Mouse (Mus musculus): ENCODE measurements around the gene A4galt. TPM values are rescaled to one million over a fixed set of nuclear protein-coding genes. Genes with fewer than 3 reads are reported as not detected.

The A4galt gene
- polyA plus RNA-seq, 1 experiment from 2014 or later: 2.3 TPM

GRCm38 (mm10) chr15:83223208-83223962 is 28.2 kb downstream of the A4galt start:
- Histone ChIP-seq H3K9ac (ENCODE audit: low read length) (no peak overlapping the region), H3K4me2 (ENCODE audit: low read depth, low read length) (no peak overlapping the region), H3K36me3 (ENCODE audit: control insufficient read depth, insufficient read depth, low read length) (no peaks in the 10 kb centered on the region), H3K4me1 (replicated peaks; ENCODE audit: control insufficient read depth, insufficient read depth, low read length) (peaks cover 16% of the 10 kb centered on the region), H3K27ac (ENCODE audit: low read length) (peak overlapping the region; percentile 89), H3K4me3 (ENCODE audit: low read length) (no peak overlapping the region), H3K27me3 (ENCODE audit: control insufficient read depth, insufficient read depth, low read depth, low read length) (no peaks in the 10 kb centered on the region), H3K9me3 (ENCODE audit: control insufficient read depth, low read length) (no peaks in the 10 kb centered on the region)
- WGBS: 13% methylated on average over 11 of the region's 11 CpGs
- peak; percentile 95 for ATAC-seq (ENCODE audit: low read depth)

- no peak for ATAC-seq (ENCODE audit: low read depth)
- no peak overlapping the region for H3K27ac ChIP-seq (ENCODE audit: low read length)
- no peaks in the 10 kb centered on the region for H3K27me3 ChIP-seq (ENCODE audit: control insufficient read depth, insufficient read depth, low read depth, low read length)
- peaks cover 16% of the 10 kb centered on the region for H3K4me1 ChIP-seq (replicated peaks; ENCODE audit: control insufficient read depth, insufficient read depth, low read length)
- no peaks in the 10 kb centered on the region for H3K36me3 ChIP-seq (ENCODE audit: control insufficient read depth, insufficient read depth, low read length)
- H3K4me3 ChIP-seq (ENCODE audit: low read length): no peak overlapping the region
- no peak overlapping the region for H3K4me2 ChIP-seq (ENCODE audit: low read depth, low read length)
- WGBS: 84% methylated on average over 4 of the region's 4 CpGs
- H3K9me3 ChIP-seq (ENCODE audit: control insufficient read depth, low read length): no peaks in the 10 kb centered on the region
- no peak overlapping the region for H3K9ac ChIP-seq (ENCODE audit: low read length)
These were observed 29.9 kb downstream of the A4galt start for GRCm38 (mm10) chr15:83221721-83222120.

GRCm38 (mm10) chr15:83220368-83221013 is 31.1 kb downstream of the A4galt start:
- H3K36me3 ChIP-seq (ENCODE audit: control insufficient read depth, insufficient read depth, low read length): no peaks in the 10 kb centered on the region
- H3K4me2 ChIP-seq (ENCODE audit: low read depth, low read length): no peak overlapping the region
- no peak overlapping the region for H3K9ac ChIP-seq (ENCODE audit: low read length)
- no peak for ATAC-seq (ENCODE audit: low read depth)
- WGBS: 47% methylated on average over 9 of the region's 9 CpGs
- H3K4me3 ChIP-seq (ENCODE audit: low read length): no peak overlapping the region
- no peaks in the 10 kb centered on the region for H3K9me3 ChIP-seq (ENCODE audit: control insufficient read depth, low read length)
- no peak overlapping the region for H3K27ac ChIP-seq (ENCODE audit: low read length)
- H3K27me3 ChIP-seq (ENCODE audit: control insufficient read depth, insufficient read depth, low read depth, low read length): no peaks in the 10 kb centered on the region
- peaks cover 16% of the 10 kb centered on the region for H3K4me1 ChIP-seq (replicated peaks; ENCODE audit: control insufficient read depth, insufficient read depth, low read length)

GRCm38 (mm10) chr15:83215322-83216216 is 36.0 kb downstream of the A4galt start:
- H3K36me3 ChIP-seq (ENCODE audit: control insufficient read depth, insufficient read depth, low read length): no peaks in the 10 kb centered on the region
- WGBS: 39% methylated on average over 5 of the region's 5 CpGs
- no peak overlapping the region for H3K4me3 ChIP-seq (ENCODE audit: low read length)
- ATAC-seq (ENCODE audit: low read depth): peak; percentile 74
- H3K9me3 ChIP-seq (ENCODE audit: control insufficient read depth, low read length): no peaks in the 10 kb centered on the region
- H3K4me1 ChIP-seq (replicated peaks; ENCODE audit: control insufficient read depth, insufficient read depth, low read length): no peaks in the 10 kb centered on the region
- H3K27ac ChIP-seq (ENCODE audit: low read length): peak overlapping the region; percentile 45
- no peaks in the 10 kb centered on the region for H3K27me3 ChIP-seq (ENCODE audit: control insufficient read depth, insufficient read depth, low read depth, low read length)
- no peak overlapping the region; the same call in 1 of the 2 replicates for H3K9ac ChIP-seq (ENCODE audit: low read length)
- no peak overlapping the region for H3K4me2 ChIP-seq (ENCODE audit: low read depth, low read length)

GRCm38 (mm10) chr15:83210229-83210628 is 41.3 kb downstream of the A4galt start:
- Histone ChIP-seq H3K27ac (ENCODE audit: low read length) (no peak overlapping the region), H3K4me1 (replicated peaks; ENCODE audit: control insufficient read depth, insufficient read depth, low read length) (peaks cover 9% of the 10 kb centered on the region), H3K9me3 (ENCODE audit: control insufficient read depth, low read length) (no peaks in the 10 kb centered on the region), H3K9ac (ENCODE audit: low read length) (peak overlapping the region; percentile 53), H3K36me3 (ENCODE audit: control insufficient read depth, insufficient read depth, low read length) (no peaks in the 10 kb centered on the region), H3K27me3 (ENCODE audit: control insufficient read depth, insufficient read depth, low read depth, low read length) (no peaks in the 10 kb centered on the region), H3K4me3 (ENCODE audit: low read length) (peak overlapping the region; percentile 34), H3K4me2 (ENCODE audit: low read depth, low read length) (peak overlapping the region; percentile 61)
- WGBS: 17% methylated on average over 11 of the region's 11 CpGs
- ATAC-seq (ENCODE audit: low read depth): peak; percentile 24; the same call in 1 of the 2 replicates

- no peak overlapping the region for H3K27ac ChIP-seq (ENCODE audit: low read length)
- H3K9ac ChIP-seq (ENCODE audit: low read length): peak overlapping the region; percentile 53
- no peaks in the 10 kb centered on the region for H3K27me3 ChIP-seq (ENCODE audit: control insufficient read depth, insufficient read depth, low read depth, low read length)
- ATAC-seq (ENCODE audit: low read depth): no peak
- no peaks in the 10 kb centered on the region for H3K36me3 ChIP-seq (ENCODE audit: control insufficient read depth, insufficient read depth, low read length)
- H3K4me2 ChIP-seq (ENCODE audit: low read depth, low read length): peak overlapping the region; percentile 61
- H3K4me1 ChIP-seq (replicated peaks; ENCODE audit: control insufficient read depth, insufficient read depth, low read length): peaks cover 12% of the 10 kb centered on the region
- no peaks in the 10 kb centered on the region for H3K9me3 ChIP-seq (ENCODE audit: control insufficient read depth, low read length)
- H3K4me3 ChIP-seq (ENCODE audit: low read length): peak overlapping the region; percentile 34
- WGBS: 14% methylated on average over 10 of the region's 10 CpGs
These were observed 41.9 kb downstream of the A4galt start for GRCm38 (mm10) chr15:83209719-83210118.

- ATAC-seq (ENCODE audit: low read depth): no peak
- Histone ChIP-seq H3K27ac (ENCODE audit: low read length) (no peak overlapping the region), H3K27me3 (ENCODE audit: control insufficient read depth, insufficient read depth, low read depth, low read length) (no peaks in the 10 kb centered on the region), H3K9ac (ENCODE audit: low read length) (no peak overlapping the region), H3K36me3 (ENCODE audit: control insufficient read depth, insufficient read depth, low read length) (no peaks in the 10 kb centered on the region), H3K4me3 (ENCODE audit: low read length) (no peak overlapping the region), H3K4me2 (ENCODE audit: low read depth, low read length) (peak overlapping the region; percentile 61), H3K4me1 (replicated peaks; ENCODE audit: control insufficient read depth, insufficient read depth, low read length) (peaks cover 12% of the 10 kb centered on the region), H3K9me3 (ENCODE audit: control insufficient read depth, low read length) (no peaks in the 10 kb centered on the region)
- 37% methylated on average over 4 of the region's 4 CpGs for WGBS
These were observed 42.4 kb downstream of the A4galt start for GRCm38 (mm10) chr15:83209092-83209695.

- Histone ChIP-seq H3K36me3 (ENCODE audit: control insufficient read depth, insufficient read depth, low read length) (no peaks in the 10 kb centered on the region), H3K9me3 (ENCODE audit: control insufficient read depth, low read length) (no peaks in the 10 kb centered on the region), H3K27ac (ENCODE audit: low read length) (no peak overlapping the region), H3K27me3 (ENCODE audit: control insufficient read depth, insufficient read depth, low read depth, low read length) (no peaks in the 10 kb centered on the region), H3K4me1 (replicated peaks; ENCODE audit: control insufficient read depth, insufficient read depth, low read length) (peaks cover 13% of the 10 kb centered on the region), H3K9ac (ENCODE audit: low read length) (0 out of 2 replicates have a peak overlapping the region, but pooled peaks have one; percentile 22), H3K4me3 (ENCODE audit: low read length) (no peak overlapping the region), H3K4me2 (ENCODE audit: low read depth, low read length) (peak overlapping the region; percentile 56)
- peak; percentile 36; the same call in 1 of the 2 replicates for ATAC-seq (ENCODE audit: low read depth)
- 31% methylated on average over 9 of the region's 10 CpGs for WGBS
These were observed 46.7 kb downstream of the A4galt start for GRCm38 (mm10) chr15:83204731-83205451.
